Comparison of ENCODE assay signal across 25 mouse cellular contexts in genomic region chr12:41241221-41241620, GRCm38 (mm10).
DNase-seq lines count a peak whose midpoint lies in the region; ATAC-seq and TF ChIP-seq lines count a peak whose summit lies in the region.
"Had no signal": no experiment of that assay in that cellular context is flagged by ENCODE, and none has a peak within 500 bp of the region (broad histone marks: within the 10 kb centered on the region; RNA-seq: fewer than 3 reads in every experiment).

No protein-coding gene starts in this region.

- H3K79me2 ChIP-seq in CH12.LX (replicated peaks; ENCODE audit: control insufficient read depth, extremely low read depth, insufficient read depth, poor library complexity, severe bottlenecking): no peaks in the 10 kb centered on the region

- no peak overlapping the region for H3K4me2 ChIP-seq in CH12.LX (ENCODE audit: insufficient read depth, low read depth, poor library complexity, severe bottlenecking)
- H3K4me2 ChIP-seq: embryonic facial prominence, embryonic 13.5 days; forebrain, embryonic 13.5 days; heart, embryonic 11.5 days; hindbrain, embryonic 12.5 days; hindbrain, embryonic 15.5 days had no signal

- H3K4me3 ChIP-seq in thymus, adult 2 months (ENCODE audit: control insufficient read depth, insufficient read depth, low read length): no peak overlapping the region
- H3K4me3 ChIP-seq in CH12.LX (replicated peaks in 1 of 3; ENCODE audit: low read depth in 2 of 3, low read length in 2 of 3, poor library complexity in 1 of 3): no peak overlapping the region
- H3K4me3 ChIP-seq: embryonic facial prominence, embryonic 10.5 days; embryonic facial prominence, embryonic 13.5 days; forebrain, embryonic 10.5 days; forebrain, embryonic 13.5 days; hindbrain, embryonic 12.5 days; hindbrain, embryonic 15.5 days had no signal

- DNase-seq in thymus, postnatal 0 days (ENCODE audit: low spot score): peak; percentile 5
- DNase-seq in thymus, adult 2 months: no peak
- DNase-seq in CH12.LX (ENCODE audit: extremely low read depth): peak; percentile 21
- no peak for DNase-seq in left cerebral cortex, postnatal 4 days
- DNase-seq: adrenal gland, postnatal 14 days; B cell, adult 2 months; cerebellum, adult 11-12 months; cerebellum, adult 8-10 months; cerebellum, postnatal 10 days; cerebellum, postnatal 36 days; embryo, embryonic 11 days; gastrocnemius, postnatal 10 days; gastrocnemius, postnatal 36 days had no signal

- H3K9me3 ChIP-seq in CH12.LX (replicated peaks; ENCODE audit: low read length): no peaks in the 10 kb centered on the region
- H3K9me3 ChIP-seq: embryonic facial prominence, embryonic 10.5 days; embryonic facial prominence, embryonic 13.5 days; forebrain, embryonic 10.5 days; forebrain, embryonic 13.5 days; hindbrain, embryonic 12.5 days; hindbrain, embryonic 15.5 days had no signal

- ATAC-seq in inflammation-experienced regulatory T-cells, adult 6 months: peak; percentile 69
- no peak for ATAC-seq in cerebellum, adult (ENCODE audit: insufficient number of reproducible peaks, low FRiP score, low TSS enrichment)
- no peak for ATAC-seq in erythroblast, adult 5-6 weeks (replicated peaks; ENCODE audit: low FRiP score, poor library complexity, severe bottlenecking)
- ATAC-seq: forebrain, embryonic 13.5 days; forebrain, embryonic 16.5 days; intestine, postnatal 0 days had no signal

- no peaks in the 10 kb centered on the region for H3K36me3 ChIP-seq in thymus, adult 2 months (ENCODE audit: control insufficient read depth, insufficient read depth, low read length)
- no peaks in the 10 kb centered on the region for H3K36me3 ChIP-seq in CH12.LX (replicated peaks in 1 of 2; ENCODE audit: control insufficient read depth in 1 of 2, insufficient read depth in 1 of 2, low read length in 1 of 2)
- H3K36me3 ChIP-seq: embryonic facial prominence, embryonic 10.5 days; embryonic facial prominence, embryonic 13.5 days; forebrain, embryonic 10.5 days; hindbrain, embryonic 12.5 days; hindbrain, embryonic 15.5 days had no signal

- H3K27me3 ChIP-seq in thymus, adult 2 months (ENCODE audit: control insufficient read depth, insufficient read depth, low read length): no peaks in the 10 kb centered on the region
- no peaks in the 10 kb centered on the region for H3K27me3 ChIP-seq in CH12.LX (replicated peaks)
- H3K27me3 ChIP-seq: embryonic facial prominence, embryonic 13.5 days; forebrain, embryonic 13.5 days; hindbrain, embryonic 12.5 days; hindbrain, embryonic 15.5 days had no signal

- TF ChIP-seq EP300 in CH12.LX (IDR thresholded peaks at IDR 0.05; ENCODE audit: low read length): no peak

- H3K27ac ChIP-seq in thymus, adult 2 months (ENCODE audit: control insufficient read depth, insufficient read depth, low read length): no peak overlapping the region
- H3K27ac ChIP-seq in CH12.LX (ENCODE audit: insufficient read depth, low read depth): no peak overlapping the region
- H3K27ac ChIP-seq: embryonic facial prominence, embryonic 10.5 days; embryonic facial prominence, embryonic 13.5 days; forebrain, embryonic 10.5 days; forebrain, embryonic 13.5 days; hindbrain, embryonic 12.5 days; hindbrain, embryonic 15.5 days had no signal

- dilution Hi-C loops in CH12.LX (cut with MboI; ENCODE audit: extremely low pct_ligation_motif_present, extremely low pct_unique_long_range_greater_than_20kb, low sequenced_read_pairs): no loop called here

- no peak for TF ChIP-seq CTCF in thymus, adult 2 months (IDR thresholded peaks at IDR 0.05; ENCODE audit: borderline replicate concordance, control insufficient read depth, extremely low read depth, insufficient read depth, low read length, poor library complexity)
- no peak for TF ChIP-seq CTCF in CH12.LX (conservative IDR thresholded peaks at IDR 0.05 in 1 of 2, IDR thresholded peaks at IDR 0.05 in 1 of 2; ENCODE audit: low read depth in 2 of 2, low read length in 2 of 2)

- H3K4me1 ChIP-seq in thymus, adult 2 months (replicated peaks; ENCODE audit: control insufficient read depth, insufficient read depth, low read length): no peaks in the 10 kb centered on the region
- H3K4me1 ChIP-seq in CH12.LX (ENCODE audit: control insufficient read depth in 1 of 2, insufficient read depth in 2 of 2): peaks cover 0 to 9% of the 10 kb centered on the region in 2 experiments; a peak in 2 of 4 replicates
- H3K4me1 ChIP-seq: embryonic facial prominence, embryonic 10.5 days; embryonic facial prominence, embryonic 13.5 days; forebrain, embryonic 10.5 days; forebrain, embryonic 13.5 days; hindbrain, embryonic 12.5 days; hindbrain, embryonic 15.5 days had no signal

- H3K9ac ChIP-seq in CH12.LX (ENCODE audit: insufficient read depth, low read depth): no peak overlapping the region
- H3K9ac ChIP-seq: embryonic facial prominence, embryonic 13.5 days; forebrain, embryonic 13.5 days; hindbrain, embryonic 12.5 days; hindbrain, embryonic 15.5 days had no signal

- intact Hi-C loops in left cerebral cortex, postnatal 4 days (cut with DNase I): no loop called here

- TF ChIP-seq POLR2A in thymus, adult 2 months (IDR thresholded peaks at IDR 0.05; ENCODE audit: control insufficient read depth, extremely low read depth, insufficient read depth, low read length, poor library complexity): no peak
- TF ChIP-seq POLR2A in CH12.LX (IDR thresholded peaks at IDR 0.05; ENCODE audit: low read depth, low read length): no peak

- no peak for TF ChIP-seq RAD21 in CH12.LX (IDR thresholded peaks at IDR 0.05; ENCODE audit: low read depth, low read length)

- 12% methylated on average over 2 of the region's 2 CpGs for WGBS in thymus, adult 2 months

- in situ Hi-C loops in CH12.LX (cut with MboI; ENCODE audit: low pct_ligation_motif_present, low pct_unique_long_range_greater_than_20kb, low sequenced_read_pairs): no loop called here

TF ChIP-seq in CH12.LX, 34 proteins besides CTCF, POLR2A, EP300 and RAD21:
- TF ChIP-seq ZMIZ1 (IDR thresholded peaks at IDR 0.05; ENCODE audit: low read depth, low read length): no peak
- no peak for TF ChIP-seq HCFC1 (IDR thresholded peaks at IDR 0.05; ENCODE audit: low read depth, low read length)
- no peak for TF ChIP-seq UBTF (IDR thresholded peaks at IDR 0.05; ENCODE audit: low read depth, low read length)
- no peak for TF ChIP-seq MYC (IDR thresholded peaks at IDR 0.05; ENCODE audit: low read depth, low read length)
- no peak for TF ChIP-seq NRF1 (IDR thresholded peaks at IDR 0.05; ENCODE audit: low read depth, low read length)
- no peak for TF ChIP-seq USF1 (IDR thresholded peaks at IDR 0.05; ENCODE audit: low read depth, low read length)
- no peak for TF ChIP-seq JUN (IDR thresholded peaks at IDR 0.05; ENCODE audit: insufficient read depth, low read depth, low read length)
- TF ChIP-seq TCF12 (IDR thresholded peaks at IDR 0.05; ENCODE audit: low read depth, low read length): no peak
- no peak for TF ChIP-seq POLR2AphosphoS2 (IDR thresholded peaks at IDR 0.05; ENCODE audit: low read depth, low read length)
- no peak for TF ChIP-seq NELFE (IDR thresholded peaks at IDR 0.05; ENCODE audit: low read depth, low read length)
- TF ChIP-seq MAFK (IDR thresholded peaks at IDR 0.05; ENCODE audit: insufficient replicate concordance, low read length): no peak
- no peak for TF ChIP-seq SMC3 (IDR thresholded peaks at IDR 0.05; ENCODE audit: low read depth, low read length)
- TF ChIP-seq ELF1 (IDR thresholded peaks at IDR 0.05; ENCODE audit: low read depth, low read length): no peak
- TF ChIP-seq SIN3A (IDR thresholded peaks at IDR 0.05; ENCODE audit: low read length): no peak

Comparison
In these comparisons a context has a peak if more than half of its experiments do, and no peak if none do; other contexts are left out.
1. DNase-seq: peak in thymus, postnatal 0 days (single experiment) and CH12.LX (single experiment); none in thymus, adult 2 months (single experiment) and left cerebral cortex, postnatal 4 days (single experiment).